Mouse (Mus musculus) CD8-positive naive resting alpha-beta T cell, adult 57 days (primary cell): ENCODE measurements around the gene Celf5. TPM values are rescaled to one million over a fixed set of nuclear protein-coding genes. Genes with fewer than 3 reads are reported as not detected.

Experiments used
- total RNA-seq: library from RNA; stranded (reverse); gene quantifications from one replicate; pipeline ENCODE4 v1.2.4, GENCODE M21; 2023

Gene Celf5
- total RNA-seq: not detected

DNA sequence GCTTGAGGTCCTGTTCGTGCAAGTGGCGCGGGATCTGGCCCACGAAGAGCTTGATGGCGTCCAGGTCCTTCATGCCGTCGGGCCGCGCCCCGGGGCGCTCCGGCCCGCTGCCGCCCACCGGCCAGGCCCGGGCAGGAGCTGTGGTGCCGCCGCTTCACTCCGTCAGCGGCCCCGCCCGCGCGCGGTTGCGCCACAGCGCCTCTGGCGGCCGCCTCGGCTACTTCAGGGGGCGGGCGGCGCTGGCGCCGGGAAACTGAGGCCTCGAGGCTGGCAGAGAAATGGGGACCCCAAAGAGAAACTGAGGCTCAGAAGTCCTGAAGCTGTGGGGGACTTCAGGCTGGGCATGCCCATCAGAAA is at the start of gene Celf5:
Gene Celf5, minus strand, starts transcription at position 177 of the 357 bp plus-strand sequence.

DNA sequence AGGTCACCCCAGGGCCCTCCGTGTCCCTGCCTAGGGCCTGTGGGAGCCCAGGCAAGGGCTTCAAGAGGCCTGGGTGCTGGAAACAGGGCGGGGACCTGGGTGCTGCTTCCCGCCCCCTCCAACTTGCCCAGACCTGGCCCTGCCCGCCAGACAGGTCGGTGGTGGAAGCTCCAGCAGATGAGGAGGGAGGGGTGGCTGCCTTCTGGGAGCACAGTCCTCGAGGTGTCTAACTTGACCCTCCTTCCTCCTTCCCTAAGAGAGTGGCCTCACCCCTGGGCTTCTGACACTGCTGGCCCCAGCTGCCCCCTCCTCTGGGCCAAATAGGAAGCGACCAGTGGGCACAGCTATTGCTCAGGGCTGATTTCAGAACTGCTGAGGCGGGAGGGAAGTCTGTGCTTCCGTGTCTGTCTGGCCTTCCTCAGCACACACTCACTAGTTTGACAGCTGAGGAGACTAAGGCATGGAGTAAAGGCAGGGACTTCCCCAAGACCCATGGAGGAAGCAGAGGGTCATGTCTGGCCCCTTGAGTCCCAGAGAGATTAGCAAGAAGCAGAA is 41.6 kb upstream of the Celf5 start, which contains the start of gene Gna15:
Gene Gna15, minus strand, starts transcription at position 175 of the 555 bp plus-strand sequence.

DNA sequence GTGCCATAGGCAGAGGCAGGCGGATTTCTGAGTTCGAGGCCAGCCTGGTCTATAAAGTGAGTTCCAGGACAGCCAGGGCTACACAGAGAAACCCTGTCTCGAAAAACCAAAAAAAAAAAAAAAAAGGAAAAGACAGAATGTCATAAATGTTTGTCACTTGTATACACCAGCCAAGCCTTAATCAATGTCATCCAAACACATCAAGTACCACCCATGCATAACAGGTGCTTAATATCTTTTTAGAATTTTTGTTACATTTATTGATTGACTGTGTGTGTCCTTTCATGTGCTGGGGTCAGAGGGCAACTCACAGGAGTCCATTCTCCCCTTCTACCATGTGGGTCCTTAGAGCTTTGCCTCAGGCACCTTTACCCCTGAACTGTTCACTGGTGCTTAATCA is 17.5 kb upstream of the Celf5 start, which contains the start of gene S1pr4:
Gene S1pr4, minus strand, starts transcription at position 101 of the 400 bp plus-strand sequence.

DNA sequence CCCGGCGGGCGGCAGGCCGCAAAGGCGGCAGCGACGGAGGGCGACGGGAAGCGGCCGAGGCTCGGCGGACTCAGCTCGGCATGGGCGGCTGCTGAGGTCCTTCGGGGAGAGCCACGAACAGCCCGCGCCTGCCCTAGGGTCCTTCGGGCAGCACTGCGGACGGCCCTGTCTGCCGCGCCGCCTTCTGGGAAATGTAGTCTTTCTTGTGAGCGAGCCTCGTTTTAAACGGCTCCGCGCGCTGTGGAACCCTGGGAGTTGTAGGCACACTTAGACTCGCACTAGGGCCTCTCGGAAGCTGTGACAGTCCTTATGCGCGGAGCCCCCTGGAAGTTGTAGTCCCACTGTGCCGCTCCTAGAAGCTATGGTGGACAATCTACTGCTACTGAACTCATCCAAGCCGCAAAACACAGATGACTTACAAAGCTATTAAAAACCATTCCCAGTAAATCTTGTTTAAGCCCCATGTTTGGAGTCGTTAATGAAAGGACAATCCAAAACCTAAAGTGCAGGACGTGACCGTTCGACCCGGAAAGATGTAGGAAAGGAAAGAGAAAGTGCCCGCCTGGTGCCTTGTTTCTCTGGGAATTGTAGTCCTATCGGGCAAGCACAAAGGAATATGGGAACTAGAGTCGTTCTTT is 13.9 kb upstream of the Celf5 start, which contains the start of gene Ncln:
Gene Ncln, minus strand, starts transcription at position 129 of the 638 bp plus-strand sequence.

DNA sequence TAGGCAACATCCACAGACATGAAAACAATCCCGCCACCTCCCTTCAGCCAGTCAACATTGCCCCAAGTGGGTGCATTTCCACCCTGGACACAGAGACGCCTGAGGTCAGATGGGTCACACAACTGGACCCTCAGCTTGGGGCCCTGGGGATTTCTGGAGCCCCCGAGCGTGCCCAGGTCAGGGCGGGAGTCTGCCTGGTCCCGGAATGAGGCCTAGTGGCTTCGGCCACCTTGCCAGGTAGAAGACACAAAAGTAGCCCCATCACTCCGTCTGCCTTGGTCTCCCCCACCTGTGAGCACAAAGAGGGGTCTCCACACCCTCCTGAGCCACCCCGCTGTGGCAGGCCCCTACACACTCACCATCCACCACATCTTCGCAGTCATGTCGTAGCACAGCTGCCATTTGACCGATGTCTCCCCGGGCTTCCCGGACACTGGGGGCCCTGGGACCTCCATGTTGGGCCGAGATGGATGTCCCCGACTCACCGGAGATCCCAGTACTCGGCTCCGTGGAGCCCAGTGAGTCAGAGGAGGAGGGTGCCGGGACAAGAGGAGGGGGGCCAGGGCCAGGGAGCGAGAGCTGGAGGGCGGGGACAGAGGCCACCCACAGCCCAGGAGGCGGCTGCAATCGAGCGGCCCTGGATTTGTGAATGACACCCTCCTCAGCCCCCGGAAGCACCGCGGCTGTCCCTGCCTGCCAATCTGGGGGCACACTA is 27.2 kb downstream of the Celf5 start, which contains the start of gene Nfic:
Gene Nfic, minus strand, starts transcription at position 455 of the 715 bp plus-strand sequence.

Other genes with a start within 250 kb of the Celf5 start
- 6.8 TPM for gene Zfr2, start 249.6 kb downstream of the Celf5 start, total RNA-seq
- 21.5 TPM for gene Matk, start 229.8 kb downstream of the Celf5 start, total RNA-seq
- 123 TPM for gene Mrpl54, start 215.8 kb downstream of the Celf5 start, total RNA-seq
- 27.2 TPM for gene Apba3, start 215.7 kb downstream of the Celf5 start, total RNA-seq
- 4.8 TPM for gene Tjp3, start 191.1 kb downstream of the Celf5 start, total RNA-seq
- 106 TPM for gene Pip5k1c, start 189.7 kb downstream of the Celf5 start, total RNA-seq
- gene Cactin, start 161.6 kb downstream of the Celf5 start, total RNA-seq: 48.0 TPM
- 39.9 TPM for gene Tbxa2r, start 154.0 kb downstream of the Celf5 start, total RNA-seq
- gene Gipc3, start 139.4 kb downstream of the Celf5 start, total RNA-seq: not detected
- 41.6 TPM for gene Hmg20b, start 132.2 kb downstream of the Celf5 start, total RNA-seq
- 4.8 TPM for gene Mfsd12, start 125.2 kb downstream of the Celf5 start, total RNA-seq
- gene 4930404N11Rik, start 116.9 kb downstream of the Celf5 start, total RNA-seq: 5.7 TPM
- gene Fzr1, start 104.2 kb downstream of the Celf5 start, total RNA-seq: 30.6 TPM
- gene Dohh, start 98.3 kb downstream of the Celf5 start, total RNA-seq: 44.9 TPM
- 5.8 TPM for gene Gm48551, start 98.2 kb downstream of the Celf5 start, total RNA-seq
- gene Gm48552, start 93.7 kb downstream of the Celf5 start, total RNA-seq: 4.2 TPM
- gene Smim24, start 89.7 kb downstream of the Celf5 start, total RNA-seq: 5.3 TPM
- 20.7 TPM for gene Nfic, start 27.1 kb downstream of the Celf5 start, total RNA-seq
- 216 TPM for gene Ncln, start 13.7 kb upstream of the Celf5 start, total RNA-seq
- 131 TPM for gene S1pr4, start 17.4 kb upstream of the Celf5 start, total RNA-seq
- gene Gna15, start 41.5 kb upstream of the Celf5 start, total RNA-seq: 20.8 TPM
- 22.9 TPM for gene Gna11, start 62.5 kb upstream of the Celf5 start, total RNA-seq
- 523 TPM for gene Aes, start 76.8 kb upstream of the Celf5 start, total RNA-seq
- gene Tle2, start 91.9 kb upstream of the Celf5 start, total RNA-seq: 5.9 TPM
- 1.9 TPM for gene Tle6, start 118.4 kb upstream of the Celf5 start, total RNA-seq
- 4.9 TPM for gene BC025920, start 123.6 kb upstream of the Celf5 start, total RNA-seq
- 28.2 TPM for gene Sirt6, start 145.1 kb upstream of the Celf5 start, total RNA-seq
- 1.4 TPM for gene Ankrd24, start 145.8 kb upstream of the Celf5 start, total RNA-seq
- gene Gm10778, start 166.3 kb upstream of the Celf5 start, total RNA-seq: 1.4 TPM
- 7.5 TPM for gene Zfp433, start 222.1 kb upstream of the Celf5 start, total RNA-seq